Mouse (Mus musculus): ENCODE data around the gene Ubr4. TPM values are rescaled to one million over a fixed set of nuclear protein-coding genes. Genes with fewer than 3 reads are reported as not detected.
"Not testable (repeated sequence)": the region's sequence is repeated elsewhere in the genome, so short reads cannot be mapped to it uniquely, and the experiment has no call there.

Gene Ubr4
- total RNA-seq, 2 experiments from 2014 or later: 115 to 122 TPM

DNA sequence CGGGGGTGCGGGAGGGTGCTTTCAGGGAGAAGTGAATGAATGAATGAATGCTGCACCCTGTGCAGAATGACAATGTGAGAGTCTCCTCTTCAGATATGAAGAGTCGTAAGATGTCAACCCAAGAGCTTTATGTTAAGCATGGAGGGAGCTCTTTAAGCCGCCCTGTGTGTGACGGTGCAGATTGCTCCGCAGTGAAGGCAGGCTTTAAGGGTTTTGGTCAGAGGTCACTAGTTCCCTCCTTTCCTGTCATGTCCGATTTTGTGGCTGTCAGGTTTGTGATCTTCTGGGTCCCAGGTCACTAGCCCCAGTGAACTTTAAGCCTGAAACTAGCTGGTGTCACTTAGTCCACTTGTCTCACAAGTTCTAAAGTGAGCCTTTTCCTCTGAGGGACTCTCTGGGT, 423 bp downstream of the Ubr4 start:
- no peak for DNase-seq (ENCODE audit: low spot score in 2 of 2)

- DNase-seq (ENCODE audit: low spot score in 2 of 2): no peak
These were observed 4.8 kb downstream of the Ubr4 start for GRCm38 (mm10) chr4:139357211-139357610.

DNA sequence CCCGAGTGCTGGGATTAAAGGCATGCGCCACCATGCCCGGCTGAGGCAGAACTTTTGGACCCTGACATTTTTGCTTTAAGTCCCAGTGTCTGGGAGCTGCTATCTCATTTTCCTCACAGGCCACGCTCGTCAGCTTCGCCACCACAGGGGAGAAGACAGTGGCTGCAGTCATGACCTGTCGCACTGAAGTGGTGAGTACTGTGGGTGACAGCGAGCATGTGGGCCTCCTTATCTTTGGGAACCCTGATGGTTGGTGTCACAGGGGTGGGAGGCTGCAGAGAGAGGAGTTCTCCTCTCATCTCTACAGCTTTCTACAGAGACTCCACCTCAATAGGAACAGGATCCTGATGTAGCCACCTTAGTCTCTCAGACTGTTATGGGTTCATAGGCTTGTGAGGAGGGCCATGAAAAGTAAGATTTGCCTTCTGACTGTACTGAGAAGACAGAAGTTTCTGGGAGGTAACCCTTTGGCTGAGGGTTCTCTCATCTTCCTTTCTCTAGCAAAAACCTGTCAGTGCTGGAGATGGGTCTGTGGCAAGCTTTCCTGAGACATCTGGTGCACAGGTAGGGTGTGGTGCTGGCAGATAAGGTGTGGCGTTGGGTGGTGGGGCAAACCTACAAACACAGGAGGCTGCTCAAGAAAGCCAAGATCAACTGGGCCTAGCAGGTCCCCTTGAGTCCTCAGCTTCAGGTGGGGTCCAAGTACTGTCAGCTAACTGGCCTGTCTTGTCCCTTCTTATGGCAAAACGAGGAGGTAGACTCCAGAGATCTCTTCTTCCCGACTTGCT, 8.5 kb downstream of the Ubr4 start:
- no peak for DNase-seq (ENCODE audit: low spot score in 2 of 2)

DNA sequence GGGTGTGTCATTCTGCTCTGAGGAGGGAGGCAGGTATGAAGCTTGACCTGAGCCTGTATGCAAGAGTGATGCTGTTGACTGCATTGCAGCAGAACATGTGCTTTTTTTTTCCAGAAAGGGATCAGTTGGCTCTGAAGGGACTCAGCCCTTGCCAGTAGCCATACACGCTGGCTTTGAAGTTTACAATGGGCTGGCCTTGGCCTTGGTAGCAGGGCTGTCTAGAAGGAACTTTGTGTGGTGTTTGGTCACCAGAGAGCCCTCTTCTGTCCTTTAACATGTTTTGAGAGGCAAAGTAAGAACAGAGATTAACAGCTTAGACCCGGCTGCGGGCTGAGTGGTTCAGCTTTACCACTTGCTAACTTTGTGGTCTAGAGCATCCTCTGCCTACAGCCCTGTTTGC, 14.9 kb downstream of the Ubr4 start:
- no peak for DNase-seq (ENCODE audit: low spot score in 2 of 2)

DNA sequence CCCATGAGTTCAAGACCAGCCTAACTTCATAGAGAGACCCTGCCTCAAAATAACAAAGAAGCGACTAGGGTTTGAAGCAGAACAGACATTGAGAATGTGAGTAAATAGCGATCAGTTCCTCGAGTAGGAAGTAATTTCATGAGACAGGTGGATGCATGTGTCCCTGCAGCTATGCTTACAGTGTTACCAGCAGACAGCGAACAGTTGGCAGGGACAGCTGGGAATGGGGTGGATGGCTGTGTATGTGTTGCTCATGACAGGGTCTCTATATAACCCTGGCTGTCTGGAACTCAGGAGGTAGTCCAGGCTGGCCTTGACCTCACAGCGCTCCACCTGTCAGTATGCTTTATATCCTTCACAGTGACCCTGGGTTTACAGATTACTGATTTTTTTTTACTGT, 15.6 kb downstream of the Ubr4 start:
- DNase-seq (ENCODE audit: low spot score in 2 of 2): no peak

DNA sequence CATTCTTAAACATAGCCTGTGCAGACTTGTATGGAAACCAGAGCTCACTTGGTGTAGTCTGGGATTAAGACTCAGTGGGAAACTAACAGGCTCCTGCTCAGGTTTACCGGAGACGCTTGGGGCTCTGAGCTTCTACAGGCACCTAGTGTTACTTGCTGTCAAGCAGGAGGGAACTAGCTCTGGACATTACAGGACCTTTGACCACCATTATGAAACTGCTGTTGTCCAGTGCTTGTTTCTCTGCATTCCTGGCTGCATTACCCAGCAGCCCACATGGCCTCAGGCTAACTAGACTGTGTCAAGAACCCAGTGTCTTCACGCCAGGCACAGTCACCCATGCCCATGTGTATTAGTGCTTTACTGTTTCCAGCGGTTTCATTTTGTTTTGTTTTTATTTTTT, 20.7 kb downstream of the Ubr4 start:
- no peak for DNase-seq (ENCODE audit: low spot score in 2 of 2)

DNA sequence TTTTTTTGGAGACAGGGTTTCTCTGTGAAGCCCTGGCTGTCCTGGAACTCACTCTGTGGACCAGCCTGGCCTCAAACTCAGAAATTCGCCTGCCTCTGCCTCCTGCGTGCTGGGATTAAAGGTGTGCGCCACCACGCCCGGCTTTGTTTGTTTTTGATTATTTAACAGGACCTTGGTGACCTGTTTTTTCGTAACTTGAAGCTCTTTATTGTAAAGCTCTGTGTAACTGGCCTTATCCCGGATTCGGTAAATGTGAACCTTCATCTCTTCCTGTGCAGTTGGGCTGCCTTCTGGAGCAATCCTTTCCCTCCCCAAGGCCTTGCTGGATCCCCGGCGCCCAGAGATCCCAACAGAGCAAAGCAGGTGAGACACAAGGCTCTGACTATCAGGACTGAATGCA, 21.1 kb downstream of the Ubr4 start:
- no peak for DNase-seq (ENCODE audit: low spot score in 2 of 2)

- no peak for DNase-seq (ENCODE audit: low spot score in 2 of 2)
These were observed 27.3 kb downstream of the Ubr4 start for GRCm38 (mm10) chr4:139379719-139380118.

GRCm38 (mm10) chr4:139380207-139380748, 27.9 kb downstream of the Ubr4 start:
- peak; percentile 99 to 100 for DNase-seq (ENCODE audit: low spot score in 2 of 2)

- DNase-seq (ENCODE audit: low spot score in 2 of 2): no peak
These were observed 28.5 kb downstream of the Ubr4 start for GRCm38 (mm10) chr4:139380775-139381451.

DNA sequence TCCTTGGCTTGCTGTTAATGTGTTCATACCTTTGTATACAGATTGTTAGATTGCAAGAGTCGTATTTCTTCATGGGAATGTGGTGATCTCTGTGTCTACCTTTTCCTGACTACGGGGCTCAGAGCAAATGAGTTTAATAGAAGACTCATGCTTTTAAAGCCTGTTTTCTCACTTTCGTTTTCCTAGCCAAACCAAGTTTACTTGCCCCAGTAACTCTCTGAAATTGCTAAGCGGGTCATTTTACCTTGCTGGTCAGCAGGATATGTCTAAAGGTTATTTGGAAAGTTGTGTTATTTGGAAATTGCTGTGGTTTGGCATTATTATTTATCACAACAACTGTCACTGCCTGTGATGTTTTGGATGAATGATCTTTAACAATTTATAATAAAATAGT, 29.0 kb downstream of the Ubr4 start:
- DNase-seq (ENCODE audit: low spot score in 2 of 2): no peak

DNA sequence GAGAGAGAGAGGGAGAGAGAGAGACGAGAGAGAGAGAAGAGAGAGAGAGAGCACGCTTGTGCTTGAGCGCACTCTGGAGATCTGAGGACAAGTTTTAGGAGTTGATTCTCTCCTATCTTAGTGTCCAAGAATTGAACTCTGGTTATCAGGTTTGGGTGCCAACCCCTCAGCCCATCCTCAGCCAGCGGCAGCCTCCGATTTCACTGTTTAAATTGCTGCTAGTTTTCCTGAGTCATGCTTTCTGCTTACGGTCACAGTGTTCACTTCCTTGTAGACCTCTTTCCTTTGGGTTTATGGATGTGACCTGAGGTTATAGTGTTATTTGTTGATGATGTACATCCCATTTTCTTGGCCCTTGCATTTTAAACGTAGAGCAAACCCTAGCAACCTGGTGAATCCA, 29.8 kb downstream of the Ubr4 start:
- no peak for DNase-seq (ENCODE audit: low spot score in 2 of 2)

DNA sequence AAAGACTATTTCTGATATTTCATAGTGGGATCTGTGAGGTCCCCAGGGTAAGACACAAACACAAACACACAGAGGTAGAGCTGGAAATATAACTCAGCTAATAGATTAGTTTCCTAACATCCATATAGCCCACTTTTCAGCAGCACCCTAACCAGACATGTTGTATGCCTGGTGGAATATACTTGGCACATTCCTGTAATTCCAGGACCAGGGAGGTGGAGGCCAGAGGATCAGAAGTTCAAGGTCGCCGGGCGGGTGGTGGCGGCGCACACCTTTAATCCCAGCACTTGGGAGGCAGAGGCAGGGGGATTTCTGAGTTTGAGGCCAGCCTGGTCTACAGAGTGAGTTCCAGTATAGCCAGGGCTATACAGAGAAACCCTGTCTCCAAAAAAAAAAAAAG, 33.4 kb downstream of the Ubr4 start:
- DNase-seq (ENCODE audit: low spot score in 2 of 2): not testable (repeated sequence)

DNA sequence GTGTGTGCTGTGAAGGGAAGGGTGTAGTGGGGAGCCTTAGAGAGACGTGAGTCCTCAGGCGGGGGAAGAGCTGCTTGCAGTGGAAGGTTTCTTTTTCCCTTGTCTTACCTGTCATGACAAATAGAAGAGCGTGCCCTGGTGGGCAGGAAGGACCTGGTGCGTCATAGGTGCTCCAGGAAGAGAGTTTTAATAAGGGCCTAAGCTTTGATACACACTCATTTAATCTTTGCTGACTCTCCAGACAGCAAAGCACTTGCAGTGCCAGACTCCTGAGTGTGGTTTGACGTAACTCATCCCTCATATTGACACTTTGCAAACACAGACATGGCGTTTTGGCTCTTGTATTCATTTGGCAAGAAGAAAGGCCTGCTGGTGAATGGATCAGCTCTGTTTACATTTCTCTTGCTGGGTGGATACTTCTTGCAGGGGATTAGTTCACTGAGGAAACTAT, 34.5 kb downstream of the Ubr4 start:
- no peak for DNase-seq (ENCODE audit: low spot score in 2 of 2)

- DNase-seq (ENCODE audit: low spot score in 2 of 2): no peak
These were observed 37.1 kb downstream of the Ubr4 start for GRCm38 (mm10) chr4:139389557-139389956.

DNA sequence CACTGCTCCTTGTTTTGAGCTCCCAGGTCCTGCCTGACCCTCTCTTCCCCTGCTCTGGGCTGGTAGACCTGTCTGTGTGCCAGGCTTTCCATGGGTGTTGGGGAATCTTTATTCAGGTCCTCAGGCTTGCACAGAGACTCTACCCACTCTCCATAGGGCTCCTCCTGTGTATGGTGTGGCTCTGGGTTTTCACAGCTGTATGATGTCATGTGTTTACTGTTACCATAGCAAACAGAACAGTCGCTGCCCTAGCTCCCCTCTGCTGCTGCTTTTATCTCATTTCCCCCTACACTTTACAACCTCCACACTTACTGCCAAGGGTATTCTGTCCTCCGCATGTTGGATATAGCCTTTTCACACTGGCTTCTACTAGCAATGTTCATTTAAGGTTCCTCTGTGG, 43.0 kb downstream of the Ubr4 start:
- no peak for DNase-seq (ENCODE audit: low spot score in 2 of 2)

- DNase-seq (ENCODE audit: low spot score in 2 of 2): no peak
These were observed 48.1 kb downstream of the Ubr4 start for GRCm38 (mm10) chr4:139400487-139400886.

DNA sequence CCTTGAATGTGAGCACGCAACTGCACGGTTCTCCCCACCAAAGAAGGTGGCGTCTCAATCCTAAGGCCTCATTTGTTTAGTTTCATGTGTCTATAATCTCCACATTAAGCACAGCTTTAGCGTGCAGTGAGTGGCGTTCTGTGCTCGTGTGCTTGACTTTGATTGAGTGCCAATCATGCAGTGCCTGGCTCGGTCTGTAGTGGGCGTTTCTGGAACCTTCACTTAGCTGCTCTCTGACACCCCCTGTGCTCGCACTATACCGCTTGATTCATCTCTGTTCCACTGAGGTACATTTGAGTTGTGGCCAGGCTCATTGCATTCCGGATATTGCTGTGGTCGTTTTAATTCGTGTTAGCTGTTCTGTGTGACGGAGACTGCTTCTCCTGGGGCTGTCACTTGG, 50.8 kb downstream of the Ubr4 start:
- DNase-seq (ENCODE audit: low spot score in 2 of 2): no peak

DNA sequence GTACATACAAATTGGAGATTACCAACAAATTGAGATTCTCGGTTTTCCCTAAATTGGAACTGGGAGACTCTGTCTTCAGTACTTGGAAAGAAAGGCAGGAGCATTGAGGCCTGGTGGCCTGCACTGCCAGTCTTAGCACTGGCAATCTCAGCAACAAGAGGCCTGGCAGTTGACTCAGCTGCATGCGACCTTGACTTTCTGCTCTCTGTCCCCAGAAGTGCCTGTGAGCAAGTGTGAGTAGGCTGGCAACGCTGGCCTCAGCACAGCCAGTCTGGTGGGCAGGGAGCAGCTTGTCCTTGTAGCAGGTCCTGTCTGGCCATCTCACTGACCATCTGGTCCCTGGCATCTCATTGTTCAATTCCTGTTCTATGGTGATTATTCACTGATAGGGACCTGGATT, 58.9 kb downstream of the Ubr4 start:
- no peak for DNase-seq (ENCODE audit: low spot score in 2 of 2)

DNA sequence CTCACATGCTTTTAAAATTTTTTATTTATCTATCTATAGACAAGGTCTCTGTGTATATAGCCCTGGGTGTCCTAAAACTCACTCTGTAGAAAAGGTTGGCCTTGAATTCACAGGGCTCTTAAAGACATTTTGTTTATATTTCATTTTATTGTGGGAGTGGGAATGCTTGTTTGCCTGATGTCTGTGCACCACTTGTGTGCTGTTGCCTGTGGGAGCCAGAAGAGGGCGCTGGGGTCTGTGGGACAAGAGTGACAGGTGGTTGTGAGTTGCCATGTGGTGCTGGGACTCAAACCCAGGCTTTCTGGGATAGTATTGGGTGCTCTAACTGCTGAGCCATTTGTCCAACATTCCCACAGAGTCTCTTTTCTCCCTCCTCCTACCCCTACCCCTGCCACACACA, 65.5 kb downstream of the Ubr4 start:
- DNase-seq (ENCODE audit: low spot score in 2 of 2): no peak

DNA sequence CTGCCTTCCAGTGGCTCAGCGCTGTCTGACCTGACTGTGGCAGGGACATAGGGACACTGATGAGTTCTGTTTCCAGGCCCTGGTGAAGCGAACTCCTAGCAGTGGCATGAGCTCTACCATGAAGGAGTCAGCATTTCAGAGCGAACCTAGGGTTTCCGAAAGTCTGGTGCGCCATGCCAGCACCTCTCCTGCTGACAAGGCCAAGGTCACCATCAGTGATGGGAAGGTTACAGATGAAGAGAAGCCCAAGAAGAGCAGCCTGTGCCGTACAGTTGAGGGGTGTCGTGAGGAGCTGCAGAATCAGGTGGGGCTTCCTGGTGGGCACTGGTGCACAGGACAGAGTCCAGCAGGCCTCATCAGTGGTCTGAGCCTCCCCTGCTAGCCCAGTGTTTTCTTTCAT, 69.2 kb downstream of the Ubr4 start:
- DNase-seq (ENCODE audit: low spot score in 2 of 2): no peak

- DNase-seq (ENCODE audit: low spot score in 2 of 2): no peak
These were observed 70.0 kb downstream of the Ubr4 start for GRCm38 (mm10) chr4:139422409-139422808.

- DNase-seq (ENCODE audit: low spot score in 2 of 2): no peak
These were observed 70.9 kb downstream of the Ubr4 start for GRCm38 (mm10) chr4:139423270-139423669.
